Mouse (Mus musculus): ENCODE results near the gene Spint1. TPM values are rescaled to one million over a fixed set of nuclear protein-coding genes. Genes with fewer than 3 reads are reported as not detected.

The Spint1 gene
- total and polyA plus RNA-seq, 3 experiments = not detected

- DNase-seq (ENCODE audit: extremely low read depth) = peak; percentile 31
- TF ChIP-seq POLR2A (IDR thresholded peaks at IDR 0.05; ENCODE audit: low read depth, low read length) (no peak), ETS1 (conservative IDR thresholded peaks at IDR 0.05; ENCODE audit: low read depth, low read length) (0 out of 2 replicates have a peak, but pooled peaks have one; percentile 22), ZKSCAN1 (IDR thresholded peaks at IDR 0.05; ENCODE audit: borderline replicate concordance, low read depth, low read length) (no peak), POLR2AphosphoS2 (IDR thresholded peaks at IDR 0.05; ENCODE audit: low read depth, low read length) (no peak), TBP (conservative IDR thresholded peaks at IDR 0.05; ENCODE audit: low read depth, low read length) (0 out of 2 replicates have a peak, but pooled peaks have one; percentile 24), NRF1 (IDR thresholded peaks at IDR 0.05; ENCODE audit: low read depth, low read length) (peak; percentile 35; the same call in 1 of the 2 replicates), EP300 (IDR thresholded peaks at IDR 0.05; ENCODE audit: low read length) (no peak), BHLHE40 (IDR thresholded peaks at IDR 0.05; ENCODE audit: low read depth, low read length) (peak; percentile 21; the same call in 1 of the 2 replicates), CHD2 (IDR thresholded peaks at IDR 0.05; ENCODE audit: low read length) (no peak), ZMIZ1 (IDR thresholded peaks at IDR 0.05; ENCODE audit: low read depth, low read length) (no peak), MXI1 (IDR thresholded peaks at IDR 0.05; ENCODE audit: low read depth, low read length) (0 out of 2 replicates have a peak, but pooled peaks have one; percentile 32), JUND (conservative IDR thresholded peaks at IDR 0.05; ENCODE audit: low read depth, low read length) (no peak), PAX5 (IDR thresholded peaks at IDR 0.05; ENCODE audit: low read length) (no peak), KAT2A (IDR thresholded peaks at IDR 0.05; ENCODE audit: insufficient replicate concordance, low read length) (no peak), IRF4 (IDR thresholded peaks at IDR 0.05; ENCODE audit: low read depth, low read length) (0 out of 2 replicates have a peak, but pooled peaks have one; percentile 16), ZNF384 (IDR thresholded peaks at IDR 0.05; ENCODE audit: low read depth, low read length) (no peak), CTCF (conservative IDR thresholded peaks at IDR 0.05 in 1 of 2, IDR thresholded peaks at IDR 0.05 in 1 of 2; ENCODE audit: low read depth in 2 of 2, low read length in 2 of 2) (no peak), MEF2A (IDR thresholded peaks at IDR 0.05; ENCODE audit: borderline replicate concordance, low read depth, low read length) (no peak), HCFC1 (IDR thresholded peaks at IDR 0.05; ENCODE audit: low read depth, low read length) (no peak), GABPA (IDR thresholded peaks at IDR 0.05; ENCODE audit: insufficient replicate concordance, low read depth, low read length) (no peak), USF2 (conservative IDR thresholded peaks at IDR 0.05; ENCODE audit: low read depth, low read length) (no peak), TCF12 (IDR thresholded peaks at IDR 0.05; ENCODE audit: low read depth, low read length) (0 out of 2 replicates have a peak, but pooled peaks have one; percentile 37)
- peaks cover 12% of the 10 kb centered on the region for H3K27me3 ChIP-seq (replicated peaks)
- peaks cover 10 to 26% of the 10 kb centered on the region in 2 experiments for H3K4me1 ChIP-seq (ENCODE audit: control insufficient read depth in 1 of 2, insufficient read depth in 2 of 2)
- in situ Hi-C loops (cut with MboI; ENCODE audit: low pct_ligation_motif_present, low pct_unique_long_range_greater_than_20kb, low sequenced_read_pairs) (no loop called here), dilution Hi-C loops (cut with MboI; ENCODE audit: extremely low pct_ligation_motif_present, extremely low pct_unique_long_range_greater_than_20kb, low sequenced_read_pairs) (no loop called here)
- peak overlapping the region in 1 of 3 experiments; percentile 15 for H3K4me3 ChIP-seq (replicated peaks in 1 of 3; ENCODE audit: low read depth in 2 of 3, low read length in 2 of 3, poor library complexity in 1 of 3)
- no peaks in the 10 kb centered on the region for H3K9me3 ChIP-seq (replicated peaks; ENCODE audit: low read length)
- H3K4me2 ChIP-seq (ENCODE audit: insufficient read depth, low read depth, poor library complexity, severe bottlenecking) = peak overlapping the region; percentile 29
- no peaks in the 10 kb centered on the region for H3K79me2 ChIP-seq (replicated peaks; ENCODE audit: control insufficient read depth, extremely low read depth, insufficient read depth, poor library complexity, severe bottlenecking)
- H3K9ac ChIP-seq (ENCODE audit: insufficient read depth, low read depth) = no peak overlapping the region
- H3K27ac ChIP-seq (ENCODE audit: insufficient read depth, low read depth) = no peak overlapping the region
- no peaks in the 10 kb centered on the region for H3K36me3 ChIP-seq (replicated peaks in 1 of 2; ENCODE audit: control insufficient read depth in 1 of 2, insufficient read depth in 1 of 2, low read length in 1 of 2)
Observed at GRCm38 (mm10) chr2:119262978-119263377, 25.8 kb downstream of the Spint1 start.

GRCm38 (mm10) chr2:119263813-119264212 lies 26.7 kb downstream of the Spint1 start:
- dilution Hi-C loops (cut with MboI; ENCODE audit: extremely low pct_ligation_motif_present, extremely low pct_unique_long_range_greater_than_20kb, low sequenced_read_pairs) = no loop called here

More at GRCm38 (mm10) chr2:119263813-119264212, 26.7 kb downstream of the Spint1 start:
- no peak overlapping the region for H3K4me2 ChIP-seq (ENCODE audit: insufficient read depth, low read depth, poor library complexity, severe bottlenecking)
- no peaks in the 10 kb centered on the region for H3K79me2 ChIP-seq (replicated peaks; ENCODE audit: control insufficient read depth, extremely low read depth, insufficient read depth, poor library complexity, severe bottlenecking)
- no peak overlapping the region for H3K27ac ChIP-seq (ENCODE audit: insufficient read depth, low read depth)
- no peaks in the 10 kb centered on the region for H3K36me3 ChIP-seq (replicated peaks in 1 of 2; ENCODE audit: control insufficient read depth in 1 of 2, insufficient read depth in 1 of 2, low read length in 1 of 2)
- no peak overlapping the region for H3K9ac ChIP-seq (ENCODE audit: insufficient read depth, low read depth)
- H3K27me3 ChIP-seq (replicated peaks) = peaks cover 16% of the 10 kb centered on the region
- in situ Hi-C loops (cut with MboI; ENCODE audit: low pct_ligation_motif_present, low pct_unique_long_range_greater_than_20kb, low sequenced_read_pairs) = no loop called here
- H3K4me3 ChIP-seq (replicated peaks in 1 of 3; ENCODE audit: low read depth in 2 of 3, low read length in 2 of 3, poor library complexity in 1 of 3) = no peak overlapping the region
- H3K9me3 ChIP-seq (replicated peaks; ENCODE audit: low read length) = no peaks in the 10 kb centered on the region
- TF ChIP-seq ELF1 (IDR thresholded peaks at IDR 0.05; ENCODE audit: low read depth, low read length) (no peak), USF1 (IDR thresholded peaks at IDR 0.05; ENCODE audit: low read depth, low read length) (no peak), USF2 (conservative IDR thresholded peaks at IDR 0.05; ENCODE audit: low read depth, low read length) (no peak), PAX5 (IDR thresholded peaks at IDR 0.05; ENCODE audit: low read length) (no peak), KAT2A (IDR thresholded peaks at IDR 0.05; ENCODE audit: insufficient replicate concordance, low read length) (no peak), POLR2A (IDR thresholded peaks at IDR 0.05; ENCODE audit: low read depth, low read length) (no peak), ZC3H11A (IDR thresholded peaks at IDR 0.05; ENCODE audit: low read depth, low read length) (no peak), POLR2AphosphoS2 (IDR thresholded peaks at IDR 0.05; ENCODE audit: low read depth, low read length) (no peak), MAX (IDR thresholded peaks at IDR 0.05; ENCODE audit: low read length) (no peak), MYC (IDR thresholded peaks at IDR 0.05; ENCODE audit: low read depth, low read length) (no peak), ZKSCAN1 (IDR thresholded peaks at IDR 0.05; ENCODE audit: borderline replicate concordance, low read depth, low read length) (no peak), E2F4 (IDR thresholded peaks at IDR 0.05; ENCODE audit: insufficient replicate concordance, low read depth, low read length) (no peak), BHLHE40 (IDR thresholded peaks at IDR 0.05; ENCODE audit: low read depth, low read length) (no peak), ZNF384 (IDR thresholded peaks at IDR 0.05; ENCODE audit: low read depth, low read length) (no peak), CTCF (conservative IDR thresholded peaks at IDR 0.05 in 1 of 2, IDR thresholded peaks at IDR 0.05 in 1 of 2; ENCODE audit: low read depth in 2 of 2, low read length in 2 of 2) (no peak), ETS1 (conservative IDR thresholded peaks at IDR 0.05; ENCODE audit: low read depth, low read length) (no peak), HCFC1 (IDR thresholded peaks at IDR 0.05; ENCODE audit: low read depth, low read length) (no peak)
- H3K4me1 ChIP-seq (ENCODE audit: control insufficient read depth in 1 of 2, insufficient read depth in 2 of 2) = peaks cover 10 to 33% of the 10 kb centered on the region in 2 experiments
- no peak for DNase-seq (ENCODE audit: extremely low read depth)

Data from CH12.LX (cell line).